Mouse (Mus musculus): ENCODE measurements around the gene Nip7.

Gene Nip7

DNA sequence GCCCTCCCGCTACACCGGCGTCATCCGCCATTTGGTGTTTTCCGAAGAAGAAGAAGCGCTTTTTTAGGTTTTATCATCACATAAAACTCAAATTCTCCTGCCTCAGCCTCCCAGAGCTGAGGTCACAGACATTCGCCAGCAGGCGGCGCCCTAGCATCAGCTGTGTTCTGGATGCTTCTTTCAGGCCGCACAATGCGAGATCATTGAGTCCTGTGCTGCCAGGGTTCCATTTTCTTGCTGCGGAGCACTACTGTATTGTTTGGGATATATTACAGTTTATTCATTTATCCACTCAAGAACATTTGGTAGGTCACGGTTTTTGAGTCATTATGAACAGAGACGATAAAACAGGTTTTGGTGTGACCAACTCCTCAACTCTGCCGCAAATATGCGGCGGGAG lies 28.7 kb downstream of the Nip7 start:
- Histone ChIP-seq H3K9me3 (ENCODE audit: low read length) (no peaks in the 10 kb centered on the region), H3K4me1 (replicated peaks; ENCODE audit: low read depth, low read length) (peaks cover 30% of the 10 kb centered on the region), H3K27me3 (ENCODE audit: insufficient read depth, low read length) (no peaks in the 10 kb centered on the region), H3K36me3 (ENCODE audit: insufficient read depth, low read length) (peaks cover 85% of the 10 kb centered on the region), H3K4me3 (replicated peaks; ENCODE audit: low read length) (peak overlapping the region; percentile 63)
- TF ChIP-seq POU5F1 (IDR thresholded peaks at IDR 0.05; ENCODE audit: borderline replicate concordance, low read length) (no peak), CTCF (conservative IDR thresholded peaks at IDR 0.05; ENCODE audit: low read length) (peak; percentile 95), NANOG (IDR thresholded peaks at IDR 0.05; ENCODE audit: borderline replicate concordance, low read length) (no peak)

DNA sequence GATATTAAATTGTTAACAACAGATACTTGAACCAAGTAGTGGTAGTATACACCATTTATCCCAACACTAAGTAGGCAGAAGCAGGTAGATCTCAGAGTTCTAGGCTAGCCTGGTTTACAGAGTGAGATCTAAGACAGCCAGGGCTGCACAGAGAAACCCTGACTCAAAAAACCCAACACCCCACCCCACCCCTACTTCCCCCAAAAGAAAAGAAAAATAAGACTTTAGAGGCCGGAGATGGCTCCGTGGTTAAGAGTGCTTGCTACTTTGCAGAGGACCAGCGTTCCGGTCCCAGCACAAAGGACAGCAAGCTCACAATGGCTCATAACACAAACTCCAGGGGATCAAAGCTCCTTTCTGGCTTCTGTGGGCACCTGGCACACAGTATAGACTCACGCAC lies 29.3 kb downstream of the Nip7 start:
- Histone ChIP-seq H3K9me3 (ENCODE audit: low read length) (no peaks in the 10 kb centered on the region), H3K27me3 (ENCODE audit: insufficient read depth, low read length) (no peaks in the 10 kb centered on the region), H3K36me3 (ENCODE audit: insufficient read depth, low read length) (peaks cover 85% of the 10 kb centered on the region), H3K4me1 (replicated peaks; ENCODE audit: low read depth, low read length) (peaks cover 33% of the 10 kb centered on the region), H3K4me3 (replicated peaks; ENCODE audit: low read length) (no peak overlapping the region)
- TF ChIP-seq CTCF (conservative IDR thresholded peaks at IDR 0.05; ENCODE audit: low read length) (no peak), POU5F1 (IDR thresholded peaks at IDR 0.05; ENCODE audit: borderline replicate concordance, low read length) (no peak), NANOG (IDR thresholded peaks at IDR 0.05; ENCODE audit: borderline replicate concordance, low read length) (no peak)

DNA sequence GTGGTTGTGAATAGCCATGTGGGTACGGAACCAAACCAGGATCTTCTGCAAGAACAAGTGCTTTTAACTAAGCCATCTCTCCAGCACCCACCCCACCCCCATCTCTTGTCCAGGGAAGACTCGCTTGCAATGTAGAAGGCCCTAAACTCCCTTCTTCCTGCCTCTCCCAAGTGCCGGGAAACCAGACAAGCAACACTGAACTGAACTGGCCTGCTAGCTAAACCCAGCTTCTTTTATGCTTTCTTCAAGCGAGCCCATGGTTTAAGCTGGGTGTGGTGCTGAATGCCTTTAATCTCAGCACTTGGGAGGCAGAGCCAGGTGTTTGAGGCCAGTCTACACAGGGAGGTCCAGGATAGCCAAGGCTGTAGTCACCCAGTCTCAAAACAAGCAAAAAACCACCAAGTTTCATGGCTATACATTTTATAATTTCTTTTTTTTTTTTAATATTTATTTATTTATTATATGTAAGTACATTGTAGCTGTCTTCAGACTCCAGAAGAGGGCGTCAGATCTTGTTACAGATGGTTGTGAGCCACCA lies 31.9 kb downstream of the Nip7 start:
- peaks cover 82% of the 10 kb centered on the region for H3K36me3 ChIP-seq (ENCODE audit: insufficient read depth, low read length)
- no peaks in the 10 kb centered on the region for H3K9me3 ChIP-seq (ENCODE audit: low read length)
- no peak for TF ChIP-seq NANOG (IDR thresholded peaks at IDR 0.05; ENCODE audit: borderline replicate concordance, low read length)
- no peak for TF ChIP-seq POU5F1 (IDR thresholded peaks at IDR 0.05; ENCODE audit: borderline replicate concordance, low read length)
- TF ChIP-seq CTCF (conservative IDR thresholded peaks at IDR 0.05; ENCODE audit: low read length): no peak
- H3K4me1 ChIP-seq (replicated peaks; ENCODE audit: low read depth, low read length): peaks cover 42% of the 10 kb centered on the region
- no peak overlapping the region for H3K4me3 ChIP-seq (replicated peaks; ENCODE audit: low read length)
- no peaks in the 10 kb centered on the region for H3K27me3 ChIP-seq (ENCODE audit: insufficient read depth, low read length)

DNA sequence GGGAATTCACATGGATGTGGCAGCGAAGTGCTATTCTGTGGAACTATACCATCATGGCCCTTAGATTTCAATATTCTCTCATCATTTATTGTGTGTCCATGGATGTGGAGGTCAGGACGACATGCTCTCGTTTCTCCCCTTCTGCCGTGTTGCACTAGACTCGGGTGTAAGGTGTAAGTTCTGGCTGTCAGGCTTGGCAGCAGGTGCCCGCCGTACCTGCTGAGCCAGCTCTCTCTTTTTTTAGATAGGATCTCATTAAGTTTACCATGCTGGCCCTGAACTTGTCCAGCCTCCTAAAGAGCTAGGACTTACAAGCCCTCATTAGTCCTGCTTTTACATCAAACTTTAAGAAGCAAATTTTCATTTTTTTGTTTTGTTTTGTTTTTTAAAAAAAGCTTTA lies 33.9 kb downstream of the Nip7 start:
- Histone ChIP-seq H3K27me3 (ENCODE audit: insufficient read depth, low read length) (no peaks in the 10 kb centered on the region), H3K36me3 (ENCODE audit: insufficient read depth, low read length) (peaks cover 84% of the 10 kb centered on the region), H3K4me3 (replicated peaks; ENCODE audit: low read length) (no peak overlapping the region), H3K4me1 (replicated peaks; ENCODE audit: low read depth, low read length) (peaks cover 59% of the 10 kb centered on the region), H3K9me3 (ENCODE audit: low read length) (no peaks in the 10 kb centered on the region)
- no peak for TF ChIP-seq CTCF (conservative IDR thresholded peaks at IDR 0.05; ENCODE audit: low read length)
- no peak for TF ChIP-seq NANOG (IDR thresholded peaks at IDR 0.05; ENCODE audit: borderline replicate concordance, low read length)
- no peak for TF ChIP-seq POU5F1 (IDR thresholded peaks at IDR 0.05; ENCODE audit: borderline replicate concordance, low read length)

DNA sequence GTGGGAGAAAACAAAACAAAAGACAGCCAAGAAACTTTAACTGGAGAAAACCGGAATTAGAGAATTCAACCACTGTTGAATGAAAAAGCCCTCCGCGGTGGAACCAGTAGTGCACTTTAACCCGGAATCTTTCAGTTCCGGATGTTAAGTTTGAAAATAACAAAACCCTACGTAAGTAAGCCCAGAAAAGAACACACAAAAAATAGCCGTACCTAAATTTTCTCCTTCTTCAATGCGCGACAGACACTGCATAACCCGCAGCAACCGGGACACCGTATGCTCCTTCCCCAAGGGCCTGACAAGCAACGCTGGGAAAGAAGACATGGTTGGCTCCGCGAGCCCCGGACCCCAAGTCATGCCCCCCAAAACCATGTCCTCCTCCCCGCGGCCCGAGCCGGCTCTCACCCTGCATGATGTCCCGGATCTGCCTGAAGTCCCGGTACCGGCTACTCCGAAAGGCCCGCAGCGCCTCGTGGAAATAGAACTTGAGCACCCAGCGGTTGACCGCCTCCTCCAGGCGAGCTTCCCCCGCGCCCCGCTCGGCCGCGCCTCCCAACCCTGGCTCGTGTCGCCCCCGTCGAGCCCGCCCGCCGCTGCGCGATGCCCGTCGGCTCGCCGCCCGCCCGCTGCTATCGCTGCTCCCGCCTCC lies 39.2 kb downstream of the Nip7 start:
- Histone ChIP-seq H3K4me1 (replicated peaks; ENCODE audit: low read depth, low read length) (peaks cover 38% of the 10 kb centered on the region), H3K4me3 (replicated peaks; ENCODE audit: low read length) (peak overlapping the region; percentile 95), H3K36me3 (ENCODE audit: insufficient read depth, low read length) (peaks cover 39% of the 10 kb centered on the region), H3K27me3 (ENCODE audit: insufficient read depth, low read length) (no peaks in the 10 kb centered on the region), H3K9me3 (ENCODE audit: low read length) (no peaks in the 10 kb centered on the region)
- TF ChIP-seq NANOG (IDR thresholded peaks at IDR 0.05; ENCODE audit: borderline replicate concordance, low read length) (no peak), POU5F1 (IDR thresholded peaks at IDR 0.05; ENCODE audit: borderline replicate concordance, low read length) (no peak), CTCF (conservative IDR thresholded peaks at IDR 0.05; ENCODE audit: low read length) (no peak)

DNA sequence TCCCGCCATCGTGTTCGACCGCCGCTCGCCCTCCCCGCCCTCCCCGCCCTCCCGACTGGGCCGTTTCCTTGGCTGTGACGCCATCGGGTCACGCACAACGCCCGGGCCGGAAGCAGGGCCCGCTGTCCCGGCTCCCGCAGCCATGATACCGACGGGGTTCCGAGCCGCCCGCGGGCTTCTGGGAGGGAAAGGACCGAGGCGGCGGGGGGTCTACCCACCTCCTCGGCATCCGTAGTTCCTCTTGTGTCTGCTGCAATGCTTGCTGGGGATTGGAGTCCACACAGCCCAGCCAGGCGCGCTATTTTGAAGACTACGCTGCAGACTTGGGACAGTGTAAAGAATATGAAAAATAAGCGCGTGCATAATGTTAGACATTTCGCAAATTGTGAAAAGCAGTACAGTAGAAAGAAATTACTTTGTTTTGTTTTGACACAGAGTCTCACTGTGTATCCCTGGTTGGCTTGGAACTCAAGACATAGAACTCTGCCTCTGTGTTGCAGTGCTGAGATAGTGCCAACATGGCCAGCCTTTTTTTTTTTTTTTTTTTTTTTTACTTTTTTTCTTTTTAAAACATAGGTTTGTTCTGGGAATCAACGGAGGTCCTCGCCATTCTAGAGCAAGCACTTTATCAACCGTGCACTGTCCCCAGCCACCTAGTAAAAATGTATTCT lies 39.8 kb downstream of the Nip7 start, which contains the start of gene Terf2:
Terf2 (minus strand) TSS at position 182 of the 671 bp plus-strand sequence.
- Histone ChIP-seq H3K4me1 (replicated peaks; ENCODE audit: low read depth, low read length) (peaks cover 35% of the 10 kb centered on the region), H3K36me3 (ENCODE audit: insufficient read depth, low read length) (peaks cover 33% of the 10 kb centered on the region), H3K9me3 (ENCODE audit: low read length) (no peaks in the 10 kb centered on the region), H3K27me3 (ENCODE audit: insufficient read depth, low read length) (no peaks in the 10 kb centered on the region), H3K4me3 (replicated peaks; ENCODE audit: low read length) (peak within 1 kb of the TSS; percentile 95)
- TF ChIP-seq NANOG (IDR thresholded peaks at IDR 0.05; ENCODE audit: borderline replicate concordance, low read length) (no peak), CTCF (conservative IDR thresholded peaks at IDR 0.05; ENCODE audit: low read length) (no peak), POU5F1 (IDR thresholded peaks at IDR 0.05; ENCODE audit: borderline replicate concordance, low read length) (no peak)

DNA sequence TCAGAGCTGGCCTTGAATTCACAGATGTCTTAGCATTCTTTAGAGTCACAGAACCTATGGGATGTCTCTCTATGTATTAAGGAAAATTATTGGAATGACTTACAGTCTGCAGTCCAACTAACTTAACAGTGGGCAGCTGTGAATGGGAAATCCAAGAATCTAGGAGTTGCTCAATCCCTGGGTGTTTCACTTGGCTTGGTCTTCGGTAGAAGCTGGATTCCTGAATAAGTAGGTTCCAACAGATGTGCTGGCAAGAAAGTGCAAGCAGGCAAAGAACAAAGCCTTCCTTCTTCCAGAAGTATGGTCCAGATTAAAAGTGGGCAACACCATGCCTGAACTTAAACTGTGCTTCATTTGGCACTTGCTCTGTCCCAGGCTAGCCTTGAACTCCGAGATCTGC lies 44.0 kb downstream of the Nip7 start:
- no peak for TF ChIP-seq CTCF (conservative IDR thresholded peaks at IDR 0.05; ENCODE audit: low read length)
- no peak for TF ChIP-seq NANOG (IDR thresholded peaks at IDR 0.05; ENCODE audit: borderline replicate concordance, low read length)
- no peak for TF ChIP-seq POU5F1 (IDR thresholded peaks at IDR 0.05; ENCODE audit: borderline replicate concordance, low read length)
- Histone ChIP-seq H3K36me3 (ENCODE audit: insufficient read depth, low read length) (no peaks in the 10 kb centered on the region), H3K9me3 (ENCODE audit: low read length) (no peaks in the 10 kb centered on the region), H3K27me3 (ENCODE audit: insufficient read depth, low read length) (no peaks in the 10 kb centered on the region), H3K4me3 (replicated peaks; ENCODE audit: low read length) (no peak overlapping the region), H3K4me1 (replicated peaks; ENCODE audit: low read depth, low read length) (peaks cover 3% of the 10 kb centered on the region)

DNA sequence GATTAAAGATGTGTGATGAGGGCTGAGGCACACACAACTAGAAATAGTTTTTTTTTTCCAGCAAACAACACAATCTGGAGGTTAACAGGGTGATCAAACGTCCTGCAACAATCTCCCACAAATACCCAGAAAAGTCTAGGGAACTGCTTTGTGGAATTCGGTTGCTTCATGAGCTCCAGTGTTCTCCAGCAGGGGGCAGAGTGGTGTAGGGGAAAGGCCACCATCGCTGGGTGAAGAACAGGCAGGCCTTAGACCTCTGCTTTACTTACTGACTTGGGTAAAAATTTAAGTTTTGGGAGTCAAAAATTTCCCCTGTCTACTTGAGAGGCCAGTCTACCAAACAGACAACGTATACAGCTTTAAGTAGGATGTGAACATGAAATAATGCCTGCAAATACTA lies 47.9 kb downstream of the Nip7 start:
- no peaks in the 10 kb centered on the region for H3K9me3 ChIP-seq (ENCODE audit: low read length)
- H3K36me3 ChIP-seq (ENCODE audit: insufficient read depth, low read length): no peaks in the 10 kb centered on the region
- no peak overlapping the region for H3K4me3 ChIP-seq (replicated peaks; ENCODE audit: low read length)
- H3K4me1 ChIP-seq (replicated peaks; ENCODE audit: low read depth, low read length): peaks cover 25% of the 10 kb centered on the region
- no peaks in the 10 kb centered on the region for H3K27me3 ChIP-seq (ENCODE audit: insufficient read depth, low read length)
- TF ChIP-seq CTCF (conservative IDR thresholded peaks at IDR 0.05; ENCODE audit: low read length): peak; percentile 76
- no peak for TF ChIP-seq NANOG (IDR thresholded peaks at IDR 0.05; ENCODE audit: borderline replicate concordance, low read length)

Data from E14TG2a.4 (cell line).